Mouse (Mus musculus) left cerebral cortex, adult 11 months (tissue): ENCODE data around the gene Znrf2.
"Not testable (repeated sequence)": the region's sequence is repeated elsewhere in the genome, so short reads cannot be mapped to it uniquely, and the experiment has no call there.

ENCODE experiments used
- DNase-seq: peaks from one replicate; pipeline ENCODE4 v3.0.0; 2022; ENCODE audit warnings: low spot score

Znrf2 gene

DNA sequence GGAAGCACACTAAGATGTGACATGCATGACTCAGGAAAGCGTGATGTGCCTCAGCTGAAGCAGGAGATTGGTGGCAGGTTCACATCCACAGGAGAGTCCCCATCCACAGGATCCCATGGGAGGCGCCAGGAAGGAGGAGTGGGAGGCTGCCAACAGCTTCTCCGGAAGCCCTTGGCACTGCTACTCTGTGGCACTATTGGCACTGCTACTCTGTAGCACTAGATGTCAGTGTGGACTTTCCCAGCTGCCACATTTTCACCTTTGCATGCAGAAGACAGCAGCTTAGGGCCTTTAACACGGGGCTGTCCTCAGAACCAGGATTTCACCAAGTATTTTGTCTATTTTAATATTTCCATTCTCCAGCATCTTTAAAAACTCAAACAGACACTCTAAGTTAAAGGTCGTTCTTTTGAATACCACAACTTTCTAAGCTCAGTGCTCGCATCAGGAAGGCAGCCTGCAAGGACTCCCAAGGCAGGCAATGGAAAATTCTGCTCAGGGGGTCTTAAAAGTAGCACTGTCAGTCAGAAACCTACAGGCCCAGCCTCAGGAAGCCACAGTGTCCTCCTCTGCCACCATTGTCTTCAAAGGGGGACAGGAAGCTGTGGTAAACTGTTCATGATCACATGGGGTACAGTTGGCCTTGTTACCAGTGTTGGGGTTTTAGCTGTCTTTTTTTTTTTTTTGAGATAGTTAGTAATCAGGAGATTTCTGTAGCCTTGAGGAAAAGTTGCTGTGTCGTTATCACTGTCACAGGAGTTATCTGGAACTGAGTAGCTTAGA is 7.0 kb upstream of the Znrf2 start:
- DNase-seq, result peak; percentile 41

DNA sequence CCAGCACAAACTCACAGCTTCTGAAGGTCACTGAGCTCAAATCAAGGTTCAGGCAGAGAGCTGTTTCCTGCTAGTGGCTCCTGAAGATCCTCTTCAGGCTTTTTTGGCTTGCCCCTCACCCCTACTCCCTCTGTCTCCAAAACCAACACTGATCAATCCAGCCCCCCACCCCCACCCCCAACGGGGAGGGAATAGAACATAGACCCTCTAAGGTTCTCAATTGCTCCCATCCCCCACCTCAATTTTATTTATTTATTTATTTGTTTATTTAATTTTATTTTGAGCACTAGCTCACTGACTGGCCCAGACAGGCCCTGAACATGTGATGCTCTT is 6.4 kb upstream of the Znrf2 start:
- DNase-seq, result no peak

DNA sequence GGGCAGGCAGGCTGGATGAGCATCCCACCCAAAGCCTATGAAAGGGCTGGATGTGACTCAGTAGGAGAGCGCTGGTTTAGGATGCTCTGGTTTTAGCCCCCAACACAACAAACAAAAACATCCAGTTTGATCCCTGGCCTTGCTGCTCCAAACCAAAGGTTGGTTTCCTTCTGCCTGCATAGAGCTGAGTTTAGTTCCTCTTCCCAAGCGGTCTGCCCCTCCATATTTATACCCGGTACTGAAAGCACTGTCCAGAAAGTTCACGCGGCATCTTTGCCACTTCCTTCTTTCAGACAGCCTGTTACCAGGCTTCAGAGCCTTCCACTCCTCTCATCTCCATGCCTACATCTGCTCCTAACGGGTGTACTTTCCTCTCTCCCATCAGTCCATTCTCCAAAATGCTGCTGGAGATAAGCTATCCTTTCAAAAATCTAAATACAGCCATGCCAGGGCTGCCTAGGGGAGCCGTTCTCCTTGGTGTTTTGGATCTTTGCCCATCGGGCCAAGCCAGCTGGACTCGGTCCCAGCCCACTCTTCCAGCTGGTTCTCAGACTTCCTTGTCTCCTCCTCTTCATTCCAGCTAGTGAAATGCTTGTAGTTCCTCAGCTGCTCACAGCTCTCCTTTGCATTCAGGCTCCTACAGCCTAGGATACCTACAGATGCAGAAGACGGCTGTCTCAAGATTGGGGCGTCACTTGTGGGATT is 5.0 kb upstream of the Znrf2 start:
- DNase-seq, result peak; percentile 47

DNA sequence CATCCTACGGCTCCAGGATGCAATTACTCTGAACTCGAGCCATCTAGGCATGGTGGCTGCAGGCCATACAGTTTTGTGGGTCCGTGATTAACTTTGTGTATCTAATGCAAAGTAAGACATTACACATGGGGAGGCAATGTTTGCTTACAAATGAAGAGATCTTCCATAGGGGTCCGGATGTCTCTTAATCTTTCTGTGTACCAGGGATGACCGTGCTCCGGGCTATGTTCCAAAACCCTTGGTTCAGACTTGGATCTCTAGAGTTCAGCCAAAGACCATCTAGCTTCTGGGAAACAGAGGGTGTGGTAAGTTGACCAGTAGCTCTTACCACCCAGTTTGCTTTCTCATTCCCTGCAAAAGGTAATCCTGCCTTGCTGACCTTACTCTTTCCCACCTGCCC is 4.4 kb upstream of the Znrf2 start:
- no peak for DNase-seq

DNA sequence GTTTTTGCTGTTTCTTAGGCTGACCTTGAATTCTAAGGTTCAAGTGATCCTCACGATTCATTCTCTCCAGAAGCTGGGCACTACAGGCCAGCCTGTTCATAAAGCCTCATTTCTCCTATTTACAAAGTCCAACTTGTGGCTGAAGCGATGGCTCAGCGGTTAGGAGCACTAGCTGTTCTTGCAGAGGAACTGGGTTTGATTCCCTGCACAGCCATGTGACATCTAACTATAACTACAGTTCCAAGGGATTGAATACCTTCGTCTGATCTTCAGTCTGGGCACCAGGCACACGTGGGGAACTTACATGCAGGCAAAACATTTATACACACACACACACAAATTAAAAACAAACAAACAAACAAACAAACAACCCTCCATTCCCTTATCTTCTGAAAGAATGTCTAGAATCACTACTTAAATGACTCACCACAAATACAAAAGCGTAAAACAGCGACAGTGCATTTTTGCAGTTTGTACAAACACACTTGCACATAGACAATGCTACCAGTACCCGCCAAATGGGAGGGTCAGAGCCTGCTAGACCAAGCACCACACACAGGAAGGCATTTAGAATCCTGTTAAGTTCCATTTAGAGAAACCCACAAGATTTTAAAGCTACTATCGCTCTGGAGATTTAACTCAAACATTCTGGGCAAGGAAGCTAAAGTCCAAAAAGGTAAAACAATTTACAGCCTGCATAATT is 1.1 kb upstream of the Znrf2 start:
- DNase-seq, result no peak

DNA sequence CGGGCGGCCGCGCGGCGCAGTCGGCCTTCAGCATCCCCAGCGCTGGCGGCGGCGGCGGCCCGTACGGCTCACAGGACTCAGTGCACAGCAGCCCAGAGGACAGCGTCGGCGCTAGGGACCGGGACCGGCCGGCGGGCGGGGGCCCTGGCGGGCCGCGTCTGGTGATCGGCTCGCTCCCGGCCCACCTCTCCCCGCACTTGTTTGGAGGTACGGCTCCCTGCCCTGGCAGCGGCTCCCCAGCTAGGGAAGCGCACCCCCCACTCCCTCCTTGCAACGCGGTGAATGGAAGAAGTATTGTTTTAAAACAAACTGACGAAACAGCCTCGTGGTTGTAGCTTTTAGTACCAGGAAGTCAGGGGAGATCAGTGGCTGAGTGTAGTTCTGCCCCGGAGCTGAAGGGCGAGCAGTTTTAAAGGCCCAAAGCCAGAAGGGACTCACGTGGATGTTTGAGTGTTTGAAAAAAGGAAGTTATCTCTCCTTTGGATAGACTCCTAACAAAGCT is 601 bp downstream of the Znrf2 start:
- peak; percentile 36 for DNase-seq

DNA sequence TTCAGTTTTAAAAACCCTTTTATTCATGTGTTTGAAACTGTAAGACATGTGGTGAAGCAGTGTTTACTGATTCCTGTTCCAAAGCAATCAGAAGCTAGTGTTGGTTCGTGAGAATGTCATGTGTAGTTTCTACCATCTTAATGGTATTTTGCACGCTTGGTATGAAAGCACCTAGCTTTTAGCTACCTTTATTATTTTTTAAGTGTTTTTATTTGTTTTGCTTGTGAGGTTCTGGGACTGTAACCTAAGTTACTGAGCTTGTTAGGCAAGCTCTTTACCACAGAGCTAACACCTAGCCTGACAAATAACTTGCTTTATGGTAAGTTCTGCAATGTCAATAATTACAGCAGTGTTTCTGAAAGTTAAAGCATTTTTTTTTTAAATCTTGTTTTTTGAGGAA is 1.7 kb downstream of the Znrf2 start:
- DNase-seq, result no peak

DNA sequence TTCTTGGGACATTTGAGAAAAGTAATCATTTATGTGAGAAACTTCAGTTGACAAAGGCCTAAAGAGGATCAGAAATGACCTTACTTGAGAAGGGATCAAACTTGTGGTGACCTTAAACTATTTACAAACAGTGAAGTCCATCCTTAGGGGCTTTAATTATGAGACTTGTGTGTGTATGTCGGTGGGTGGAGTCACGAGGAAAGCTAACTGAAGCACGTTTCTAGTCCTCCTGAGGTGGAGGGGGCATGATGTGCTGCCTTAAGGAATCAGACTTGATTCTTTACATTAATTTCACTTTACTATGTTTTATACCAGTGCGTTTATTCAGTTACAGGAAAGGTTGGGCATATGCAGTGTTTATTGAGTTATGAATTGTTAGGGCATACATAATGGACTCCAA is 2.6 kb downstream of the Znrf2 start:
- no peak for DNase-seq

DNA sequence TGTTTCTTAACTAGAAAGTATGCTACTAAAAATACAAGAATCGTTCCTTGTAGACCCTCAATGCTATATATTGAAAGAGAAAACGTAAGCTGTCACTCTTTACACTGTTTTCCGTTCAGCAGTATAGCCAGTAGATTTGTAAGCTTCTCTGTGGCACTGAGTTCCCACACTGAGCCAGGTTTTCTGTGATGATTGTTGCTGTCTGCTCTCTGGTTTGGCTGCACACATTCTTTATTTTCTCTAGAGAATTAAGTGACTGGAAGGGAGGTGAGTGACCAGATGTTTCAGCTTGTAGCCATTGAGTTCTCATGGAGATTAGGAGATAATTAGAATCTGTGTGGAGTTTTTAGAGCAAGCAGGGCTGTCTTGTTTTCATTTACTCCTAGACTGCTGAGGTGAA is 3.0 kb downstream of the Znrf2 start:
- DNase-seq, result no peak

DNA sequence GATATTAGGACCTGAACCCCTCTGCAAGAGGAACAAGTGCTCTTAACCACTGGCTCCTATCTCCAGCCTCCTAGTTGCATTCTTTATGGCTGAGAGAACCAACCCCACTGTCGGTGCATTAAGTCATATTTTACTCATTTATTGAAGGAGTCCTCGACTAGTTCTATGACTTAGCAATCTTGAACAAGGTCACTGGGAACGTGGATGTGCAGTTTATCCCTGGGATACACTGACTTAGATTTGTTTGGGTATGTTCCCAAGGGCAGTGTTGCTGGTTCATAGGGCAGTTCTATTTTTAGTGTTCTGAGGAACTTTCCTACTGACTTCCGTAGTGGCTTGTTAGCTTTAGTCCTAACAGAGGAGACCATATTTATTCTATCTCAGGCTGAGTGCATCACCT is 5.6 kb downstream of the Znrf2 start:
- no peak for DNase-seq

DNA sequence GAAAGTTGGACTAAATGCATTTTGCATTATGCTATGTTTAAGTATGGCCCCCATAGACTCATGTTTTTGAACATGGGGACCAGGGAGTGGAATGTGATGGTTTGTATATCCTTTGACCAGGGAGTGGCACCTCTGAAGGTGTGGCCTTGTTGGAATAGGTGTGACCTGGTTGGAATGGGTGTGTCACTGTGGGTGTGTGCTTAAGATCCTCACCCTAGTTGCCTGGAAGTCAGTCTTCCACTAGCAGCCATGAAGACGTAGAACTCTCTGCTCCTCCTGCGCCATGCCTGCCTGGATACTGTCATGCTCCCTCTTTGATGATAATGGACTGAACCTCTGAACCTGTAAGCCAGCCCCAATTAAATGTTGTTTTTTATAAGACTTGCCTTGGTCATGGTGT is 7.8 kb downstream of the Znrf2 start:
- not testable (repeated sequence) for DNase-seq

DNA sequence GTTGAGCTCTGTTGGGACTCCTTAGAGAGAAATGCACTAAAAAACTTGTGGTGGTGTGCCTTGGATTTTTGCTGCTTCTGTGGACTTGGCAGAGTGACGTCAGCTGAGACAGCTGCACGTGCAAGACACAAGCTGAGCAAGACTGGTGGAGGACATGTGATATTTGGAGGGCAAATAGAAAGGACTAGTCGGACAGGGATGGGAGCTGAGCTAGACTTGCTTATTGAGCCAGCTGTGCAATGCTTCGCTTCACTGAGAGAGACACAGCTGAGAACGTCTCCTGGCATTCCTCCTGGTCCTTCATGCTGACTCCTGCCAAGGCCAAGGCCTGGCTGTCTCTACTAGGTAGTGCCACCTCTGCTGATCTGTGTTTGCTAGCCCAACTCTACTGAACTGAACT is 10.8 kb downstream of the Znrf2 start:
- no peak for DNase-seq

DNA sequence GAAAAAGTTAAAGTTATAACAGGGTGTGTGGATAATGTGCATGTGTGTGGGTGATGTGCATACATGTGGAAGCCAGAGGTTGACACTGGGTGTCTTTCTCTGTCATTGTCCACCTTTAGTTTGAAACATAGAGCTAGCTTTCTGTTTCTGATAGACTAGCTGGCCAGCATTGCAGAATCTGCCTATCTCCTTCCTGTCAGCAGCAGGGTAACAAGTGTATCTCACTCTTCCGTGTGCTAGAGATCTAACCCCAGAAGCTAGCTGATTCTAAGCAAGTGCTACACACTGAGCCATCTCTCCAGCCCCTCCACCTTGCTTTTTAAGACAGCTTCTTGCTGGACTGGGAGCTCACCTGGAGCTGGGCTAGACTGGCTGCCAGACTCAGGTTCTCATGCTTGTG is 11.6 kb downstream of the Znrf2 start:
- no peak for DNase-seq

DNA sequence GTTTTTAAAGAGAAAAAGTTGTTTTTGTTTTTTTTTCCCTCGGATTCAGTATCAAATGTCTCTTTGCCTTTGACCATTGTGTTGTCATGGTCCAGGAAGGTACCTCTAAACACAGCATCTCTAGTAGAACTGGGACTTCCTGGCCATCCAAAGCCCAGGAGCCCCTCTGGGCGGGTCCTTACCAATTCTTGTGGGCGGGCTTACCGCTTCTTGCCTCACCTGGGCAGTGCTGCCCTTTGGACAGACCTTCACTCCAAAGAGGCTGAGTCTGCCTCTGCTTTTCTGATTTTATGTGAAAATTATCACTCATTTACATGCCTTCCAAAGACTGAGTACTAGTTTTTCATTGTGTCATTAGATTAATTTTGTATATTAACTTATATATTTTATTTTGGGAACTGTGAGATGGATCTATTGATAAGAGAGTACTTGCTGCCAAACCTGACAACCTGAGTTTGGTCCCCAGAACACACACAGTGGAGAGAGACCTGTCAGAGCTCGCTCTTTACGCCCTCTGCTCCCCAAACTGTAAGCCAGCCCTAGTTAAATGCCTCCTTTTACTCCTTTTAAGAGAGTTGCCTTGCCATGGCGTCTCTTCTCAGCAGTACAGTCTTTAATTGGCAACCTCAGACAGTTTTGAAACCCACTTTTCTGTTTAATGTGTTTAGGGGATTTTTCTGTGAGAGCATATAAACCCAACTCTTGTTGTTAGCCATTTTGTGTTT is 13.5 kb downstream of the Znrf2 start:
- no peak for DNase-seq

DNA sequence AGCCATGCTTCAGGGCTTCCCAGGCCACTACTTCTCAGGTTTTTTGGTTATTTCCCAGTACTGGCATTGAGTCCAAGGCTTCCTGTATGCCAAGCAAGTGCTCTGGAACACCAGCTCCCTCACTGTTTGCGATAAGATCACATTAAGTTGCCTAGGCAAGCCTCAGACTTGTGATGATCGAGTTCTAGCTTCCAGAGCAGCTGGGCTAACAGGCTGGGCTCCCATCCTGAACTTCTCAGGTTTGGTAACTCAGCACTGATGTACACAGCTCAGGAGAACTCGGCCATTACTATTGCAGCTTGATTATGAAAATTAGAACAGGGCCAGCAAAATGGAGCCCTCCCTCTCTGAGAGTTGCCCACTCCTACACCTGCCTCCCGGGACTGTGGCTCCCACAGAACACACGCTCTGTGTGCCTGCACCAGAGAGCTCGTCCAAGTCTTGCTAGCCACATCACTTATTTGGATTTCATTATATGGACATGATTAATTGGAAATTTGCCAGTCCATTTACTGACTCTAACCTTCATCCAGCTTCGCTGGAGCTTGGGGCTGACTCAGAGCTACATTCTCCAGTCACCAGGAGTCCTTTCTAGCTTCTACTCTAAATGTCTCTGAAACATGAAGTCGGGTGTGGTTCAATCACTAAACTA is 14.5 kb downstream of the Znrf2 start:
- no peak for DNase-seq

DNA sequence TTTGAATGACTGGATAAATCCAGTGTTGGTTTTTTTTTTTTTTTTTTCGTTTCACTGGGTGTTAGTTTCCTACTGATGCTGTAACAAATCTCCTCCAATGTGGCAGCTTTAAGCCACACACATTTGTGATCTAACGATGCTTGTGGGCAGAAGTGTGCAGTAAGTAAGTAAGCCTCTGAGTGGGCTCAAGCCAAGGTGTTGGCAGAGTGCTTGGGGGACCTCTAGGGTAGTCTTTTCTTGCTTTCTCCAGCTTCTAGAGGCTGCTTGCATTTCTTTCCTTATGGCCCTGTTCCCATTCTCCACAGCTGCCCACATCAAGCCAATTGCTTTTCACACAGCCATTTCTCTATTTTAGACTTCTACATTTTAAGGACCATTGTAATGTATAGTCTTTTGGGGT is 16.7 kb downstream of the Znrf2 start:
- DNase-seq, result no peak

DNA sequence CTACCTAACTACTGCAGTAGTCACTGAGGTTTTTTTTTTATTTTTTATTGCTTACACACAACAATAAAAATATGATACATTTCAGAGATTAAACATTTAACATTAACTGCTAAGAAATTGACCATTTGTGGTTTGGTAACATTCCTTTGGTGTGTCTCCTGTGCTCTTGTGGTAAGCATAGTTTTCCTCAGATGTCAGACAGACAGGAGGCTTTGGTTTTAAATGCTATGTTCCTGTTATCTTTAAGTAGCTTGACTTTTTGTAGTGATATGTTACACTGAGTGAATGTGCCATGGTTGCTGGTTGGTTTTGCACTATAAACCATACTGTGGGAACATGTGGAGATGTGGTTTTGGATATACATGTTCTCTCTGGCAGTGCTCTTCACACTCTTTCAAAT is 19.9 kb downstream of the Znrf2 start:
- no peak for DNase-seq

DNA sequence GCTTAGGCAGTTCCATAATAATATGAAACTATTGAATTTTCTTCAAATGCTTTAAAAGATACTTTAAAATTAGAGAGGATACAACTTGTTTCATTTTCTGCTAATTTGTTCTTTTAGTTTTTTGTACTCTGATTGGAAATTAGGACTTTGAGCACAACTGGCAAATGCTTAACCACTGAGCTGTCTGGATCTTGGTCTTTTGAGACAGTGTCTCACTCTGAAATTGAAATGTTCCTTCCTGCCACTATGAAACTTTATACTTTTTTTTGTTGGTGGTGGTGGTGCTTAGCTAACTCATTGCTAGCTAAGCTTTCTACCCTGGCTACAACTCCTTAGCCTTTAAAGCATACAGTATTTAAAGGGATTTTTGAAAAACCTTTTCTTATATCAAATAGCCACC is 24.7 kb downstream of the Znrf2 start:
- DNase-seq, result no peak

DNA sequence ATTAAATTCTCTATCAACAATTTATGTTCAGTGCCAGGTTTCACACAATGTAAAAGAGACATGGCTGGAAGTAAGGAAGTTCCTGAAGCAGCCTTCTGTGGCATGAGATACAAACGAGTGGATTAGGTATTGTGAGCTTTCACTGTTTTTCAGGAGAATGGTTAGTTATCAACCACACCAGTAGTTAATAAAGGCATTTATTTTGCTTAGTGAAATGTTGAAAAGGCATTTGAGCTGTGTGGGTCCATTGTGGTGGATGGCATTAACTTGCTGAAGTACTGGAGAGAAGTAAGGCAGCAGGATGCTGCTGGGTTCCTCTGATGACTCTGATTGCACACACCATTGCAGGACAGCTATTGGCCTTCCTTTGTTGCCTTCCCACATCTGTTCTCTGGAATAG is 25.3 kb downstream of the Znrf2 start:
- no peak for DNase-seq

DNA sequence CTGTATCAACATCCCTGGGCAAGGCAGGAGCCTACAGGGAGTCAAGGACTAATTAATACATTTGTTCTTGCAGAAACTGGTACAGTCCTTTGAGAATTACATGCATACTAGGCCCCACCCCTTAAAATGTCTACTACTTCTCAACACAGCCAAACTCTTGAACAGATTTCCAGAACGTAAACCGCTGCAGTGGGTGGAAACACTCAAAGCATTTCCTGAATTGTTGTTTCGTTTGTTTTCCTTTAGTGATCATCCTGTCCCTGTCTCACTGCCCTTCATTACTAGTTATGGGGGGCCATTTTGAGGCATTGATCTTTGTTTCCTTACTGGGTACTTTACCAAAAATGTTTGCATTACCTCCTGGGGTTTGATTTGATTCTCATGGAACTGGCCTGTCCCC is 31.8 kb downstream of the Znrf2 start:
- no peak for DNase-seq

DNA sequence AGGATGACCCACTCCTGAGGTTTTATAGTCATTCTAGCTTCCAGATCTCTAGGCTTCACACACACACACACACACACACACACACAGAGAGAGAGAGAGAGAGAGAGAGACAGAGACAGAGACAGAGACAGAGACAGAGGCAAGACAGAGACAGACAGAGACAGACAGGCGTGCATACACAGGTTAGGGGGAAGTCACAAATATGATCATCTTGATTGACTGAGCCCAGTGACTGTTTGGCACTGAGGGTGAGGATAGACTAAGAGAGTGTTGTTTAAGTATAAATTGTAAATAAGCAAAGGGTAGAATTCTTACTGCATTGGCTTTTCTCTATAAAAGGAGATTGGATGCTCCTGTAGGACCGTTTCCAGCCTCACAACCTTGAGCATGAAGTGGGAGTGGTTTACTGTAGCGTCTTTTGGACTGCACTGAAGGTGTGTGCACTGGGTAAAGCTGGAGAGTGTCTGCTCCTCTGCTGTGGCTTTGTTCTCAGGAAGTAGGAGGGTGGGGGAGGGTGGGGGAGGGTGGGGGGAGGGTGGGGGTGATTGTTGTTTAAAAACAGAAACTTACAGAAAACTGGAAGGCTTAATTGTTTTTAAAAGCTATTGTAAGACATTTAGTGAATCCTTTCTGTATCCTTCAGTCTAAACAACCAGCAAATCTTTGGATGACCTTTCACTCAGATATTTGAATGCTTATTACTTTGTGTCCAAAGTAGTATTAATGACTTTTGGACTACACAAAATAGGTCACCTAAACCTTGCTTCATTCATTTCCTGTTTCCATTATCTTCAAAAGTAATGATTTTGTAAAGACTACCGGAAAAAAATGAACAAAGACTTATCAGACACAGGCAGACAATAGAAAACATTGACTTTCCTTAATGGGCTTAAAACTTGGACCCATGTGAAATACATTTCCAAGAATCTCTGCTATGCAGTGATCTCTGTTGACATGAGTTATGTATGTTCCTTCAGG is 32.8 kb downstream of the Znrf2 start:
- DNase-seq, result no peak
